Mouse (Mus musculus) ES-E14 (cell line): ENCODE measurements around the gene Scin. TPM values are rescaled to one million over a fixed set of nuclear protein-coding genes. Genes with fewer than 3 reads are reported as not detected.

Source experiments
- DNase-seq: peaks from one replicate; pipeline ENCODE4 v3.0.0-alpha.2; 2013; ENCODE audit warnings: low read depth, low spot score
- H3K27ac ChIP-seq: 2 replicates; pipeline ENCODE4 v1.5.1; 2012; ENCODE audit warnings: low read depth, mild to moderate bottlenecking, low read length, moderate library complexity, mixed read lengths; ENCODE audit not compliant: poor library complexity, insufficient read depth, severe bottlenecking
- H3K36me3 ChIP-seq: 2 replicates; pipeline ENCODE4 v1.6.1; 2012; ENCODE audit warnings: mild to moderate bottlenecking, low read length, moderate library complexity, mixed read lengths; ENCODE audit not compliant: control insufficient read depth, poor library complexity, insufficient read depth, severe bottlenecking
- H3K4me1 ChIP-seq, 2 experiments: fragments of 150-350 bp in 1 of 2; sonication (generic) in 1 of 2; 2 replicates each; pipeline ENCODE4 v1.6.1; 2012; ENCODE audit warnings: low read length in 2 of 2, mild to moderate bottlenecking in 1 of 2, mixed read lengths in 1 of 2; ENCODE audit not compliant: control insufficient read depth in 2 of 2, insufficient read depth in 2 of 2, poor library complexity in 1 of 2
- H3K4me3 ChIP-seq, 2 experiments: fragments of 150-350 bp in 1 of 2; sonication (generic) in 1 of 2; 2 replicates each; pipeline ENCODE4 v1.5.1; 2012; ENCODE audit warnings: low read length in 2 of 2, low read depth in 1 of 2, mild to moderate bottlenecking in 1 of 2, mixed read lengths in 1 of 2; ENCODE audit not compliant: insufficient read depth in 1 of 2, poor library complexity in 1 of 2, severe bottlenecking in 1 of 2
- H3K9ac ChIP-seq: 2 replicates; pipeline ENCODE4 v1.6.1; 2012; ENCODE audit warnings: low read depth, mild to moderate bottlenecking, low read length, mixed read lengths; ENCODE audit not compliant: poor library complexity, insufficient read depth, severe bottlenecking
- H3K9me3 ChIP-seq: fragments of 150-350 bp; sonication (generic); 2 replicates; pipeline ENCODE4 v1.6.1; 2012; ENCODE audit warnings: low read depth, mild to moderate bottlenecking, low read length; ENCODE audit not compliant: control insufficient read depth, insufficient read depth
- CHD2 ChIP-seq: IDR thresholded peaks from 2 replicates; pipeline ENCODE4 v1.6.1; 2014; ENCODE audit warnings: mild to moderate bottlenecking, low read depth, low read length, inconsistent platforms
- HCFC1 ChIP-seq: IDR thresholded peaks from 2 replicates; pipeline ENCODE4 v1.6.1; 2012; ENCODE audit warnings: low read length, inconsistent platforms, borderline replicate concordance; ENCODE audit not compliant: insufficient read depth
- MAFK ChIP-seq: IDR thresholded peaks from 2 replicates; pipeline ENCODE4 v1.6.1; 2014; ENCODE audit warnings: mild to moderate bottlenecking, low read depth, low read length, inconsistent platforms; ENCODE audit not compliant: insufficient read depth
- ZC3H11A ChIP-seq: IDR thresholded peaks from 2 replicates; pipeline ENCODE4 v1.6.1; 2012; ENCODE audit warnings: low read depth, mild to moderate bottlenecking, inconsistent platforms, low read length, borderline replicate concordance
- ZNF384 ChIP-seq: IDR thresholded peaks from 2 replicates; pipeline ENCODE4 v1.6.1; 2012; ENCODE audit warnings: low read depth, low read length, inconsistent platforms
- in situ Hi-C, 2 experiments: fragments of 600-800 bp; cut with MboI; formaldehyde crosslinking; loops; one replicate each; pipeline ENCODE4 v1.15.1; 2025; ENCODE audit warnings: low sequenced_read_pairs in 2 of 2, inconsistent platforms in 1 of 2; ENCODE audit not compliant: unreplicated experiment in 2 of 2
- total RNA-seq: library from RNA; depleted of rRNA; stranded (reverse); fragments of 300-350 nt; gene quantifications from 2 replicates; pipeline ENCODE4 v1.2.3, GENCODE M21; 2012

The Scin gene
- total RNA-seq, 1 experiment = 0.31 TPM

- Histone ChIP-seq H3K9ac (no peak overlapping the region), H3K9me3 (no peaks in the 10 kb centered on the region), H3K36me3 (no peaks in the 10 kb centered on the region), H3K4me1 (no peaks in the 10 kb centered on the region; a peak in 1 of 4 replicates), H3K27ac (no peak overlapping the region), H3K4me3 (no peak overlapping the region)
- in situ Hi-C loops = no loop called here
- no peak for TF ChIP-seq MAFK
- no peak for TF ChIP-seq CHD2
- no peak for TF ChIP-seq ZC3H11A
- no peak for TF ChIP-seq HCFC1
- TF ChIP-seq ZNF384 = no peak
- no peak for DNase-seq
Observed at GRCm38 (mm10) chr12:40023918-40024317, 110.1 kb downstream of the Scin start.

- TF ChIP-seq MAFK = no peak
- no peak for TF ChIP-seq ZNF384
- TF ChIP-seq CHD2 = no peak
- no peak for TF ChIP-seq ZC3H11A
- no peak for TF ChIP-seq HCFC1
Observed at GRCm38 (mm10) chr12:40023014-40023642, 110.9 kb downstream of the Scin start.

GRCm38 (mm10) chr12:40022344-40022743 is 111.7 kb downstream of the Scin start:
- in situ Hi-C loops = no loop called here
- no peaks in the 10 kb centered on the region for H3K9me3 ChIP-seq
- no peak overlapping the region for H3K9ac ChIP-seq
- TF ChIP-seq MAFK = no peak
- no peak for TF ChIP-seq ZNF384
- TF ChIP-seq ZC3H11A = no peak
- TF ChIP-seq HCFC1 = no peak
- TF ChIP-seq CHD2 = no peak
- no peak overlapping the region for H3K4me3 ChIP-seq
- H3K36me3 ChIP-seq = no peaks in the 10 kb centered on the region
- no peak overlapping the region for H3K27ac ChIP-seq
- DNase-seq = no peak
- H3K4me1 ChIP-seq = peaks cover 0 to 2% of the 10 kb centered on the region in 2 experiments; a peak in 2 of 4 replicates

More at GRCm38 (mm10) chr12:40023014-40023642, 110.9 kb downstream of the Scin start:
- H3K27ac ChIP-seq = no peak overlapping the region
- in situ Hi-C loops = no loop called here
- H3K4me3 ChIP-seq = no peak overlapping the region
- H3K36me3 ChIP-seq = no peaks in the 10 kb centered on the region
- DNase-seq = no peak
- no peaks in the 10 kb centered on the region for H3K9me3 ChIP-seq
- no peak overlapping the region for H3K9ac ChIP-seq
- H3K4me1 ChIP-seq = no peaks in the 10 kb centered on the region; a peak in 1 of 4 replicates

- Histone ChIP-seq H3K4me1 (peaks cover 2 to 7% of the 10 kb centered on the region in 2 experiments; a peak in 3 of 4 replicates), H3K4me3 (no peak overlapping the region), H3K9ac (no peak overlapping the region), H3K27ac (no peak overlapping the region), H3K9me3 (no peaks in the 10 kb centered on the region), H3K36me3 (no peaks in the 10 kb centered on the region)
- DNase-seq = no peak
- in situ Hi-C loops = no loop called here
- TF ChIP-seq CHD2 = no peak
- no peak for TF ChIP-seq MAFK
- no peak for TF ChIP-seq HCFC1
- no peak for TF ChIP-seq ZNF384
Observed at GRCm38 (mm10) chr12:40017955-40018505, 116.0 kb downstream of the Scin start.
